Mouse (Mus musculus) CH12.LX (cell line): ENCODE data around the gene Nop53.

Experiments used
- CTCF ChIP-seq, 2 experiments: IDR thresholded peaks in 1 of 2; conservative IDR thresholded peaks in 1 of 2; 2 replicates each; pipeline ENCODE4 v1.5.1; 2011 to 2012; ENCODE audit warnings: low read depth in 2 of 2, low read length in 2 of 2, improper control_type of control experiment in 1 of 2, inconsistent platforms in 1 of 2, mild to moderate bottlenecking in 1 of 2, moderate library complexity in 1 of 2
- E2F4 ChIP-seq: IDR thresholded peaks from 2 replicates; pipeline ENCODE4 v1.6.1; 2011; ENCODE audit warnings: low read depth, low read length, improper control_type of control experiment; ENCODE audit not compliant: insufficient replicate concordance
- GABPA ChIP-seq: IDR thresholded peaks from 2 replicates; pipeline ENCODE4 v1.6.1; 2012; ENCODE audit warnings: low read depth, low read length, improper control_type of control experiment, inconsistent platforms; ENCODE audit not compliant: insufficient replicate concordance
- MAZ ChIP-seq: IDR thresholded peaks from 2 replicates; pipeline ENCODE4 v1.6.1; 2012; ENCODE audit warnings: low read depth, mild to moderate bottlenecking, inconsistent platforms, low read length, improper control_type of control experiment, moderate library complexity
- MYC ChIP-seq: IDR thresholded peaks from 2 replicates; pipeline ENCODE4 v1.6.1; 2011; ENCODE audit warnings: low read depth, mild to moderate bottlenecking, improper control_type of control experiment, low read length
- POLR2A ChIP-seq: IDR thresholded peaks from 2 replicates; pipeline ENCODE4 v1.6.1; 2011; ENCODE audit warnings: low read depth, mild to moderate bottlenecking, improper control_type of control experiment, low read length
- RCOR1 ChIP-seq: conservative IDR thresholded peaks from 2 replicates; pipeline ENCODE4 v1.6.1; 2012; ENCODE audit warnings: low read depth, mild to moderate bottlenecking, inconsistent platforms, low read length, improper control_type of control experiment

- TF ChIP-seq E2F4 = no peak
- peak; percentile 81 to 99 for TF ChIP-seq CTCF (conservative IDR thresholded peaks at IDR 0.05 in 1 of 2, IDR thresholded peaks at IDR 0.05 in 1 of 2; ENCODE audit: low read depth in 2 of 2, low read length in 2 of 2)
- TF ChIP-seq MAZ = no peak
- TF ChIP-seq GABPA = no peak
- TF ChIP-seq POLR2A = no peak
- TF ChIP-seq MYC = no peak
- TF ChIP-seq RCOR1 = no peak
These were observed 31.6 kb downstream of the Nop53 start for GRCm38 (mm10) chr7:15914252-15914651.
